Mouse (Mus musculus): ENCODE data around the gene Lrrk1. TPM values are rescaled to one million over a fixed set of nuclear protein-coding genes. Genes with fewer than 3 reads are reported as not detected.

The Lrrk1 gene
- polyA plus RNA-seq, 1 experiment = 41.8 TPM

GRCm38 (mm10) chr7:66325419-66326053 is 62.6 kb downstream of the Lrrk1 start:
- TF ChIP-seq USF1 (IDR thresholded peaks at IDR 0.05; ENCODE audit: low read depth) (no peak), FOSL1 (IDR thresholded peaks at IDR 0.05; ENCODE audit: insufficient read depth, low read length, poor library complexity, severe bottlenecking) (no peak), MYOG (IDR thresholded peaks at IDR 0.05; ENCODE audit: control insufficient read depth, extremely low read depth, insufficient read length) (no peak), MYOD1 (IDR thresholded peaks at IDR 0.05; ENCODE audit: control insufficient read depth, insufficient read length, low read depth) (no peak), CEBPB (IDR thresholded peaks at IDR 0.05; ENCODE audit: low read depth) (no peak), MAX (IDR thresholded peaks at IDR 0.05) (no peak), CTCF (IDR thresholded peaks at IDR 0.05; ENCODE audit: control insufficient read depth, insufficient read depth, insufficient read length) (no peak)
- no peak overlapping the region for H3K4me3 ChIP-seq (ENCODE audit: insufficient read depth, poor library complexity, severe bottlenecking)
- no peak overlapping the region for H3ac ChIP-seq (ENCODE audit: control insufficient read depth, insufficient read length, low read depth)
- H3K79me2 ChIP-seq (ENCODE audit: control insufficient read depth, insufficient read depth) = peaks cover 5% of the 10 kb centered on the region
- H3K27me3 ChIP-seq (ENCODE audit: control insufficient read depth, insufficient read depth, insufficient read length) = no peaks in the 10 kb centered on the region
- H3K79me3 ChIP-seq (ENCODE audit: low read depth) = peaks cover 3% of the 10 kb centered on the region
- H3K36me3 ChIP-seq (ENCODE audit: control insufficient read depth, insufficient read depth) = peaks cover 64% of the 10 kb centered on the region

GRCm38 (mm10) chr7:66323252-66324015 is 64.7 kb downstream of the Lrrk1 start:
- no peak overlapping the region for H3ac ChIP-seq (ENCODE audit: control insufficient read depth, insufficient read length, low read depth)
- H3K79me3 ChIP-seq (ENCODE audit: low read depth) = peaks cover 3% of the 10 kb centered on the region
- H3K4me3 ChIP-seq (ENCODE audit: insufficient read depth, poor library complexity, severe bottlenecking) = no peak overlapping the region
- no peaks in the 10 kb centered on the region for H3K27me3 ChIP-seq (ENCODE audit: control insufficient read depth, insufficient read depth, insufficient read length)
- H3K36me3 ChIP-seq (ENCODE audit: control insufficient read depth, insufficient read depth) = peaks cover 49% of the 10 kb centered on the region
- TF ChIP-seq MYOD1 (IDR thresholded peaks at IDR 0.05; ENCODE audit: control insufficient read depth, insufficient read length, low read depth) (no peak), CEBPB (IDR thresholded peaks at IDR 0.05; ENCODE audit: low read depth) (no peak), CTCF (IDR thresholded peaks at IDR 0.05; ENCODE audit: control insufficient read depth, insufficient read depth, insufficient read length) (no peak), USF1 (IDR thresholded peaks at IDR 0.05; ENCODE audit: low read depth) (no peak), MAX (IDR thresholded peaks at IDR 0.05) (no peak), MYOG (IDR thresholded peaks at IDR 0.05; ENCODE audit: control insufficient read depth, extremely low read depth, insufficient read length) (no peak), FOSL1 (IDR thresholded peaks at IDR 0.05; ENCODE audit: insufficient read depth, low read length, poor library complexity, severe bottlenecking) (no peak)
- peaks cover 3% of the 10 kb centered on the region for H3K79me2 ChIP-seq (ENCODE audit: control insufficient read depth, insufficient read depth)

- H3K79me3 ChIP-seq (ENCODE audit: low read depth) = peaks cover 2% of the 10 kb centered on the region
- no peak overlapping the region for H3K4me3 ChIP-seq (ENCODE audit: insufficient read depth, poor library complexity, severe bottlenecking)
- H3K27me3 ChIP-seq (ENCODE audit: control insufficient read depth, insufficient read depth, insufficient read length) = no peaks in the 10 kb centered on the region
- H3ac ChIP-seq (ENCODE audit: control insufficient read depth, insufficient read length, low read depth) = no peak overlapping the region
- peaks cover 38% of the 10 kb centered on the region for H3K36me3 ChIP-seq (ENCODE audit: control insufficient read depth, insufficient read depth)
- no peaks in the 10 kb centered on the region for H3K79me2 ChIP-seq (ENCODE audit: control insufficient read depth, insufficient read depth)
- TF ChIP-seq MYOD1 (IDR thresholded peaks at IDR 0.05; ENCODE audit: control insufficient read depth, insufficient read length, low read depth) (no peak), FOSL1 (IDR thresholded peaks at IDR 0.05; ENCODE audit: insufficient read depth, low read length, poor library complexity, severe bottlenecking) (no peak), CTCF (IDR thresholded peaks at IDR 0.05; ENCODE audit: control insufficient read depth, insufficient read depth, insufficient read length) (no peak), MAX (IDR thresholded peaks at IDR 0.05) (no peak), USF1 (IDR thresholded peaks at IDR 0.05; ENCODE audit: low read depth) (no peak), CEBPB (IDR thresholded peaks at IDR 0.05; ENCODE audit: low read depth) (no peak), MYOG (IDR thresholded peaks at IDR 0.05; ENCODE audit: control insufficient read depth, extremely low read depth, insufficient read length) (no peak)
These were observed 67.2 kb downstream of the Lrrk1 start for GRCm38 (mm10) chr7:66320996-66321395.

DNA sequence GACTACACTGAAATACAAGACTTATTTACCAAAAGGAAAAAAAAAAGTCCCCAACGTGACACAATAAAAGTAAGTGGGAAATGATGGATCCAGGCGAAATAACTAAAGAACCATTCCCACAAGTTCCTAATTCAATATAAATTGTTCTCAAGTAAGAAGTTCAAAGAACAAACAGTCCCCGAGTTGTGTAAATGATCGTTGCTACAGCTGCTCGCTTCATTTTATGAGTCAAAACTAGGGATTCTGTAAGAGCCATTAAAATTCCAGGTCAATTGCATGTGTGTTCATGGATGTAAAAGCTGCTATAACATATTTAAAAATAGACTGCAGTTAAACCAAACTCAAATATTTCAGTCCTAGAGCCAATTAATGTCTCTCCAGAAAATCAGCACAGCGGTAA is 70.0 kb downstream of the Lrrk1 start:
- Histone ChIP-seq H3K4me3 (ENCODE audit: insufficient read depth, poor library complexity, severe bottlenecking) (no peak overlapping the region), H3K36me3 (ENCODE audit: control insufficient read depth, insufficient read depth) (peaks cover 12% of the 10 kb centered on the region)

GRCm38 (mm10) chr7:66310670-66311656 is 77.2 kb downstream of the Lrrk1 start:
- H3K36me3 ChIP-seq (ENCODE audit: control insufficient read depth, insufficient read depth) = peaks cover 28% of the 10 kb centered on the region
- H3K4me3 ChIP-seq (ENCODE audit: insufficient read depth, poor library complexity, severe bottlenecking) = no peak overlapping the region
- peaks cover 14% of the 10 kb centered on the region for H3K79me2 ChIP-seq (ENCODE audit: control insufficient read depth, insufficient read depth)
- H3ac ChIP-seq (ENCODE audit: control insufficient read depth, insufficient read length, low read depth) = no peak overlapping the region
- TF ChIP-seq CEBPB (IDR thresholded peaks at IDR 0.05; ENCODE audit: low read depth) (peak; percentile 96), USF1 (IDR thresholded peaks at IDR 0.05; ENCODE audit: low read depth) (no peak), MYOD1 (IDR thresholded peaks at IDR 0.05; ENCODE audit: control insufficient read depth, insufficient read length, low read depth) (peak; percentile 31)
- no peaks in the 10 kb centered on the region for H3K27me3 ChIP-seq (ENCODE audit: control insufficient read depth, insufficient read depth, insufficient read length)
- H3K79me3 ChIP-seq (ENCODE audit: low read depth) = no peaks in the 10 kb centered on the region

More for the DNA sequence above, 70.0 kb downstream of the Lrrk1 start:
- no peak for TF ChIP-seq MYOD1 (IDR thresholded peaks at IDR 0.05; ENCODE audit: control insufficient read depth, insufficient read length, low read depth)
- no peak for TF ChIP-seq MYOG (IDR thresholded peaks at IDR 0.05; ENCODE audit: control insufficient read depth, extremely low read depth, insufficient read length)
- no peak for TF ChIP-seq MAX (IDR thresholded peaks at IDR 0.05)
- TF ChIP-seq CTCF (IDR thresholded peaks at IDR 0.05; ENCODE audit: control insufficient read depth, insufficient read depth, insufficient read length) = no peak
- TF ChIP-seq CEBPB (IDR thresholded peaks at IDR 0.05; ENCODE audit: low read depth) = no peak
- TF ChIP-seq USF1 (IDR thresholded peaks at IDR 0.05; ENCODE audit: low read depth) = no peak
- H3K79me3 ChIP-seq (ENCODE audit: low read depth) = peaks cover 2% of the 10 kb centered on the region
- no peak overlapping the region for H3ac ChIP-seq (ENCODE audit: control insufficient read depth, insufficient read length, low read depth)
- no peaks in the 10 kb centered on the region for H3K79me2 ChIP-seq (ENCODE audit: control insufficient read depth, insufficient read depth)
- H3K27me3 ChIP-seq (ENCODE audit: control insufficient read depth, insufficient read depth, insufficient read length) = no peaks in the 10 kb centered on the region

Data from C2C12 (cell line).